Mouse (Mus musculus) spleen, adult 18-20 months (tissue): ENCODE results near the gene Ldlrad3.

ENCODE experiments used
- DNase-seq, 2 experiments: peaks; one replicate each; pipeline ENCODE4 v3.0.0; 2022; ENCODE audit warnings: mixed read lengths in 2 of 2

The Ldlrad3 gene

GRCm38 (mm10) chr2:102142654-102143271 lies 43.4 kb downstream of the Ldlrad3 start:
- DNase-seq = no peak

GRCm38 (mm10) chr2:102142197-102142623 lies 44.0 kb downstream of the Ldlrad3 start:
- no peak for DNase-seq

GRCm38 (mm10) chr2:102141199-102141598 lies 45.0 kb downstream of the Ldlrad3 start:
- no peak for DNase-seq

GRCm38 (mm10) chr2:102137922-102138321 lies 48.3 kb downstream of the Ldlrad3 start:
- no peak for DNase-seq

- no peak for DNase-seq
These were observed 50.0 kb downstream of the Ldlrad3 start for GRCm38 (mm10) chr2:102136184-102136583.

GRCm38 (mm10) chr2:102134510-102135262 lies 51.5 kb downstream of the Ldlrad3 start:
- DNase-seq = no peak

- no peak for DNase-seq
These were observed 53.1 kb downstream of the Ldlrad3 start for GRCm38 (mm10) chr2:102132945-102133558.

- DNase-seq = no peak
These were observed 55.9 kb downstream of the Ldlrad3 start for GRCm38 (mm10) chr2:102130198-102130845.

- DNase-seq = no peak
These were observed 57.0 kb downstream of the Ldlrad3 start for GRCm38 (mm10) chr2:102129235-102129634.

GRCm38 (mm10) chr2:102128500-102129030 lies 57.6 kb downstream of the Ldlrad3 start:
- no peak for DNase-seq

- no peak for DNase-seq
These were observed 58.3 kb downstream of the Ldlrad3 start for GRCm38 (mm10) chr2:102127791-102128387.

GRCm38 (mm10) chr2:102127221-102127620 lies 59.0 kb downstream of the Ldlrad3 start:
- DNase-seq = no peak

- no peak for DNase-seq
These were observed 60.1 kb downstream of the Ldlrad3 start for GRCm38 (mm10) chr2:102126076-102126475.

- no peak for DNase-seq
These were observed 61.1 kb downstream of the Ldlrad3 start for GRCm38 (mm10) chr2:102125042-102125441.

GRCm38 (mm10) chr2:102122146-102122515 lies 64.1 kb downstream of the Ldlrad3 start:
- no peak for DNase-seq

GRCm38 (mm10) chr2:102121440-102122145 lies 64.6 kb downstream of the Ldlrad3 start:
- DNase-seq = no peak

GRCm38 (mm10) chr2:102119751-102120505 lies 66.3 kb downstream of the Ldlrad3 start:
- DNase-seq = no peak

- DNase-seq = no peak
These were observed 67.2 kb downstream of the Ldlrad3 start for GRCm38 (mm10) chr2:102118988-102119460.

- DNase-seq = no peak
These were observed 68.8 kb downstream of the Ldlrad3 start for GRCm38 (mm10) chr2:102117402-102117760.

GRCm38 (mm10) chr2:102116521-102117401 lies 69.4 kb downstream of the Ldlrad3 start:
- no peak for DNase-seq
